Mouse (Mus musculus): ENCODE data around the gene Aldh1l1. TPM values are rescaled to one million over a fixed set of nuclear protein-coding genes. Genes with fewer than 3 reads are reported as not detected.

The Aldh1l1 gene
- total and polyA plus RNA-seq, 3 experiments: 0.04 to 0.14 TPM; not detected in 1

DNA sequence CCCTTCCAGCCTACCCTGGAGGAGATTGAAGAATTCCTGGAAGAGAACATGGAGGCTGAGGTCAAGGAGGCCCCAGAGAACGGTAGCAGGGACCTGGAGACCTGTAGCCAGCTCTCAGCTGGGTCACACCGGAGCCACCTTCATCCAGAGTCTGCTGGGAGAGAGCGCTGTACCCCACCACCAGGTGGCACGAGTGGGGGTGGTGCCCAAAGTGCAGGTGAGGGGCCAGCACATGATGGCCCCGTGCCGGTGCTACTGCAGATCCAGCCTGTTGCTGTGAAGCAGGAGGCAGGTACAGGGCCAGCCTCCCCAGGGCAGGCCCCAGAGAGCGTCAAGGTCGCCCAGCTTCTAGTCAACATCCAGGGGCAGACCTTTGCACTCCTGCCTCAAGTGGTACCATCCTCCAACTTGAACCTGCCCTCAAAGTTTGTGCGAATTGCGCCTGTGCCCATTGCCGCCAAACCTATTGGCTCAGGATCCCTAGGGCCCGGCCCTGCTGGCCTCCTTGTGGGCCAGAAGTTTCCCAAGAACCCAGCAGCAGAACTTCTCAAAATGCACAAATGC, 19.3 kb upstream of the Aldh1l1 start:
- Histone ChIP-seq H3K79me2 (ENCODE audit: control insufficient read depth, insufficient read depth, low read length, poor library complexity) (no peaks in the 10 kb centered on the region), H3K9ac (ENCODE audit: control insufficient read depth, low read depth, low read length, poor library complexity, severe bottlenecking) (no peak overlapping the region), H3K4me3 (ENCODE audit: control insufficient read depth in 1 of 2, insufficient read depth in 1 of 2, low read depth in 2 of 2, low read length in 2 of 2) (no peak overlapping the region), H3K4me1 (ENCODE audit: control insufficient read depth in 1 of 2, insufficient read depth in 2 of 2, low read length in 2 of 2) (no peaks in the 10 kb centered on the region), H3K36me3 (ENCODE audit: control insufficient read depth in 1 of 2, insufficient read depth in 2 of 2, low read length in 2 of 2) (no peaks in the 10 kb centered on the region), H3K9me3 (replicated peaks; ENCODE audit: insufficient read depth, low read length) (no peaks in the 10 kb centered on the region), H3K27me3 (ENCODE audit: control insufficient read depth in 1 of 2, insufficient read depth in 2 of 2, low read length in 2 of 2) (no peaks in the 10 kb centered on the region; a peak in 1 of 4 replicates), H3K27ac (ENCODE audit: control insufficient read depth, low read depth, low read length) (no peak overlapping the region)
- TF ChIP-seq CTCF (IDR thresholded peaks at IDR 0.05 in 2 of 3, conservative IDR thresholded peaks at IDR 0.05 in 1 of 3; ENCODE audit: control insufficient read depth in 1 of 3, insufficient read depth in 1 of 3, low read depth in 2 of 3, low read length in 3 of 3, poor library complexity in 1 of 3, severe bottlenecking in 1 of 3) (no peak), SIN3A (IDR thresholded peaks at IDR 0.05; ENCODE audit: low read length) (no peak), MEF2A (IDR thresholded peaks at IDR 0.05; ENCODE audit: extremely low read depth, insufficient replicate concordance, low read depth, low read length, poor library complexity, severe bottlenecking) (no peak), KAT2A (conservative IDR thresholded peaks at IDR 0.05; ENCODE audit: low read depth, low read length) (no peak), GABPA (IDR thresholded peaks at IDR 0.05; ENCODE audit: low read depth, low read length) (no peak), UBTF (IDR thresholded peaks at IDR 0.05; ENCODE audit: borderline replicate concordance, insufficient read depth, low read depth, low read length) (no peak), MYC (IDR thresholded peaks at IDR 0.05; ENCODE audit: low read depth, low read length) (no peak), GATA1 (IDR thresholded peaks at IDR 0.05; ENCODE audit: low read depth, low read length) (no peak), ETS1 (IDR thresholded peaks at IDR 0.05; ENCODE audit: low read depth, low read length) (no peak), HCFC1 (IDR thresholded peaks at IDR 0.05; ENCODE audit: low read depth, low read length) (no peak), MXI1 (IDR thresholded peaks at IDR 0.05; ENCODE audit: low read depth, low read length) (no peak), USF2 (IDR thresholded peaks at IDR 0.05; ENCODE audit: borderline replicate concordance in 1 of 2, insufficient read depth in 1 of 2, low read depth in 1 of 2, low read length in 2 of 2) (no peak), POLR2AphosphoS2 (IDR thresholded peaks at IDR 0.05; ENCODE audit: low read length) (no peak), ZC3H11A (IDR thresholded peaks at IDR 0.05; ENCODE audit: low read depth, low read length) (no peak), NELFE (IDR thresholded peaks at IDR 0.05; ENCODE audit: low read depth, low read length) (no peak), USF1 (IDR thresholded peaks at IDR 0.05; ENCODE audit: low read depth, low read length) (no peak), POLR2A (IDR thresholded peaks at IDR 0.05; ENCODE audit: control insufficient read depth in 1 of 2, insufficient read depth in 1 of 2, low read depth in 1 of 2, low read length in 2 of 2, poor library complexity in 1 of 2) (no peak), BHLHE40 (IDR thresholded peaks at IDR 0.05; ENCODE audit: borderline replicate concordance, low read depth, low read length) (no peak), MYB (IDR thresholded peaks at IDR 0.05; ENCODE audit: low read depth, low read length) (no peak)
- no peak for DNase-seq (ENCODE audit: low read depth, low spot score)

DNA sequence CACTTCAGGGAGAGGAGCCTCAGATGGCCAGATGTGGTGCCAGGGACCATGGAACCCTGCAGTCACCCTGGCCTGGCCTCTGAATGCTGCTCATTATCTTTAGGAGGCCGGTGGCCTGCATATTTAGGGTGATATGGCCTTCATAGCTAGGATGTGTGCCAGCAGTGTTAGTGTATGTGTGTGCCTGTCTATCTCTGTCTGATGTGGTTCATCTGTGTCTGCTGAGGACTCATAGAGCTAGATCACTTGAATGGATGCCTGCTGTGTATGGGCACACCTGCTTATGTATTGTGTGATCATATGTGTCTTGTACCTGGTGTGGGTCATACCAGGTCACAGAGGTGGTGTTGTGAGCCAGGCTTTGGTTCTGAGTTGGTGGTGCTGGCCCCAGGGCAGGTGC, 18.0 kb upstream of the Aldh1l1 start:
- Histone ChIP-seq H3K9me3 (replicated peaks; ENCODE audit: insufficient read depth, low read length) (no peaks in the 10 kb centered on the region), H3K27me3 (ENCODE audit: control insufficient read depth in 1 of 2, insufficient read depth in 2 of 2, low read length in 2 of 2) (no peaks in the 10 kb centered on the region; a peak in 1 of 4 replicates), H3K36me3 (ENCODE audit: control insufficient read depth in 1 of 2, insufficient read depth in 2 of 2, low read length in 2 of 2) (no peaks in the 10 kb centered on the region), H3K4me1 (ENCODE audit: control insufficient read depth in 1 of 2, insufficient read depth in 2 of 2, low read length in 2 of 2) (no peaks in the 10 kb centered on the region), H3K4me3 (ENCODE audit: control insufficient read depth in 1 of 2, insufficient read depth in 1 of 2, low read depth in 2 of 2, low read length in 2 of 2) (no peak overlapping the region), H3K79me2 (ENCODE audit: control insufficient read depth, insufficient read depth, low read length, poor library complexity) (no peaks in the 10 kb centered on the region), H3K27ac (ENCODE audit: control insufficient read depth, low read depth, low read length) (no peak overlapping the region), H3K9ac (ENCODE audit: control insufficient read depth, low read depth, low read length, poor library complexity, severe bottlenecking) (no peak overlapping the region)
- TF ChIP-seq E2F4 (IDR thresholded peaks at IDR 0.05; ENCODE audit: borderline replicate concordance, low read depth, low read length): no peak
- TF ChIP-seq ZC3H11A (IDR thresholded peaks at IDR 0.05; ENCODE audit: low read depth, low read length): no peak
- no peak for TF ChIP-seq USF2 (IDR thresholded peaks at IDR 0.05; ENCODE audit: borderline replicate concordance in 1 of 2, insufficient read depth in 1 of 2, low read depth in 1 of 2, low read length in 2 of 2)
- DNase-seq (ENCODE audit: low read depth, low spot score): no peak
